Mouse (Mus musculus): Measurements from ENCODE around the gene Map9.

- TF ChIP-seq POLR2A (IDR thresholded peaks at IDR 0.05; ENCODE audit: extremely low read depth, insufficient read depth, low read length) (no peak), CTCF (IDR thresholded peaks at IDR 0.05; ENCODE audit: extremely low read depth, insufficient read depth, low read length) (no peak)
These were observed 42.1 kb upstream of the Map9 start for GRCm38 (mm10) chr3:82315728-82316127.
